Mouse (Mus musculus): ENCODE measurements at regions not wholly inside any gene's neighbourhood (a gene's known extent, or its start where the extent isn't known, plus 50 kb on each side); places are given as distances from the start of the nearest gene placed in this dataset.

- no peaks in the 10 kb centered on the region for H3K79me2 ChIP-seq (replicated peaks; ENCODE audit: control insufficient read depth, extremely low read depth, insufficient read depth, poor library complexity, severe bottlenecking)
- H3K9me3 ChIP-seq (replicated peaks; ENCODE audit: low read length), result peaks cover 41% of the 10 kb centered on the region
- H3K4me3 ChIP-seq (replicated peaks in 1 of 3; ENCODE audit: low read depth in 2 of 3, low read length in 2 of 3, poor library complexity in 1 of 3), result no peak overlapping the region
- no peaks in the 10 kb centered on the region for H3K27me3 ChIP-seq (replicated peaks)
- no peaks in the 10 kb centered on the region for H3K4me1 ChIP-seq (ENCODE audit: control insufficient read depth in 1 of 2, insufficient read depth in 2 of 2)
- H3K27ac ChIP-seq (ENCODE audit: insufficient read depth, low read depth), result no peak overlapping the region
- dilution Hi-C loops (cut with MboI; ENCODE audit: extremely low pct_ligation_motif_present, extremely low pct_unique_long_range_greater_than_20kb, low sequenced_read_pairs) (no loop called here), in situ Hi-C loops (cut with MboI; ENCODE audit: low pct_ligation_motif_present, low pct_unique_long_range_greater_than_20kb, low sequenced_read_pairs) (no loop called here)
- H3K4me2 ChIP-seq (ENCODE audit: insufficient read depth, low read depth, poor library complexity, severe bottlenecking), result no peak overlapping the region
- H3K36me3 ChIP-seq (replicated peaks in 1 of 2; ENCODE audit: control insufficient read depth in 1 of 2, insufficient read depth in 1 of 2, low read length in 1 of 2), result no peaks in the 10 kb centered on the region
- H3K9ac ChIP-seq (ENCODE audit: insufficient read depth, low read depth), result no peak overlapping the region
- DNase-seq (ENCODE audit: extremely low read depth), result no peak
- TF ChIP-seq USF2 (conservative IDR thresholded peaks at IDR 0.05; ENCODE audit: low read depth, low read length), result no peak
- TF ChIP-seq NRF1 (IDR thresholded peaks at IDR 0.05; ENCODE audit: low read depth, low read length), result no peak
- TF ChIP-seq ZC3H11A (IDR thresholded peaks at IDR 0.05; ENCODE audit: low read depth, low read length), result no peak
- TF ChIP-seq CHD1 (IDR thresholded peaks at IDR 0.05; ENCODE audit: low read depth, low read length), result no peak
Observed at GRCm38 (mm10) chr15:68656722-68657121, 2156.0 kb upstream of the Lrrc6 start.

DNA sequence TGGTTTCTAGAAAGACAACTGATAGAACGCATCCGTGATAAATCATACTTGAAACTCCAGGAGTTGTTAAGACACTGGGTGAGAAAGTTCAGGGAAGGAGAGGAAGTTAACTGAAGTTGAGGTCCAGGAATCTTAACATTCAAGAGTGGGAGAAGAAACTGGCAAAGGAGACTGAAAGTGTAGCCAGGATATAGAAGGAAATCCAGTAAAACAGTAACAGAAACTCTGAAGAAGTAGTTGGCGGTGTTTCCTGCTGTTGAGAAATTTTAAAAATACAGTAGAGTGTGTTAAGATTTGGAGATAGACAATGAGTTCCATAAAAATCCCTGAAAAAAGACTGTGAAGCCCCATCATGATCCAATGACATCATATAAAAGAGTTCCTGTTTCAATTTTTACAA lies 2154.3 kb upstream of the Lrrc6 start:
- H3K4me3 ChIP-seq (replicated peaks in 1 of 3; ENCODE audit: low read depth in 2 of 3, low read length in 2 of 3, poor library complexity in 1 of 3), result no peak overlapping the region
- no peaks in the 10 kb centered on the region for H3K36me3 ChIP-seq (replicated peaks in 1 of 2; ENCODE audit: control insufficient read depth in 1 of 2, insufficient read depth in 1 of 2, low read length in 1 of 2)
- dilution Hi-C loops (cut with MboI; ENCODE audit: extremely low pct_ligation_motif_present, extremely low pct_unique_long_range_greater_than_20kb, low sequenced_read_pairs), result no loop called here
- in situ Hi-C loops (cut with MboI; ENCODE audit: low pct_ligation_motif_present, low pct_unique_long_range_greater_than_20kb, low sequenced_read_pairs), result no loop called here
- DNase-seq (ENCODE audit: extremely low read depth), result no peak
- H3K27ac ChIP-seq (ENCODE audit: insufficient read depth, low read depth), result no peak overlapping the region
- H3K4me1 ChIP-seq (ENCODE audit: control insufficient read depth in 1 of 2, insufficient read depth in 2 of 2), result no peaks in the 10 kb centered on the region
- no peak overlapping the region for H3K9ac ChIP-seq (ENCODE audit: insufficient read depth, low read depth)
- H3K4me2 ChIP-seq (ENCODE audit: insufficient read depth, low read depth, poor library complexity, severe bottlenecking), result no peak overlapping the region
- H3K79me2 ChIP-seq (replicated peaks; ENCODE audit: control insufficient read depth, extremely low read depth, insufficient read depth, poor library complexity, severe bottlenecking), result no peaks in the 10 kb centered on the region
- TF ChIP-seq HCFC1 (IDR thresholded peaks at IDR 0.05; ENCODE audit: low read depth, low read length) (no peak), NELFE (IDR thresholded peaks at IDR 0.05; ENCODE audit: low read depth, low read length) (no peak), ELF1 (IDR thresholded peaks at IDR 0.05; ENCODE audit: low read depth, low read length) (no peak), E2F4 (IDR thresholded peaks at IDR 0.05; ENCODE audit: insufficient replicate concordance, low read depth, low read length) (no peak), TCF12 (IDR thresholded peaks at IDR 0.05; ENCODE audit: low read depth, low read length) (no peak), ZNF384 (IDR thresholded peaks at IDR 0.05; ENCODE audit: low read depth, low read length) (no peak), GABPA (IDR thresholded peaks at IDR 0.05; ENCODE audit: insufficient replicate concordance, low read depth, low read length) (no peak), JUND (conservative IDR thresholded peaks at IDR 0.05; ENCODE audit: low read depth, low read length) (no peak), ZC3H11A (IDR thresholded peaks at IDR 0.05; ENCODE audit: low read depth, low read length) (no peak), BHLHE40 (IDR thresholded peaks at IDR 0.05; ENCODE audit: low read depth, low read length) (no peak), ETS1 (conservative IDR thresholded peaks at IDR 0.05; ENCODE audit: low read depth, low read length) (no peak), IRF4 (IDR thresholded peaks at IDR 0.05; ENCODE audit: low read depth, low read length) (no peak), POLR2A (IDR thresholded peaks at IDR 0.05; ENCODE audit: low read depth, low read length) (no peak)
- H3K27me3 ChIP-seq (replicated peaks), result no peaks in the 10 kb centered on the region
- peaks cover 34% of the 10 kb centered on the region for H3K9me3 ChIP-seq (replicated peaks; ENCODE audit: low read length)

All from CH12.LX (cell line).